Mouse (Mus musculus): Measurements from ENCODE around the gene Trim46. TPM values are rescaled to one million over a fixed set of nuclear protein-coding genes. Genes with fewer than 3 reads are reported as not detected.

Trim46 gene
- polyA plus RNA-seq (2012; rRNA removed; ENCODE audit: low replicate concordance) = 2.8 and 16.7 TPM in 2 replicates

GRCm38 (mm10) chr3:89246261-89247100, at the start of gene Trim46:
Gene Trim46, minus strand, starts transcription at chr3:89246309.

GRCm38 (mm10) chr3:89280606-89281511, 34.8 kb upstream of the Trim46 start, which contains the start of gene Efna1:
Gene Efna1, minus strand, starts transcription at chr3:89281142.

GRCm38 (mm10) chr3:89270051-89270755, 24.1 kb upstream of the Trim46 start, which contains the start of gene Slc50a1:
Gene Slc50a1, minus strand, starts transcription at chr3:89270570.

GRCm38 (mm10) chr3:89259076-89259475, 13.0 kb upstream of the Trim46 start, which contains the start of gene Dpm3:
Gene Dpm3, plus strand, starts transcription at chr3:89259358.

GRCm38 (mm10) chr3:89245688-89246171, 379 bp downstream of the Trim46 start, which contains the start of gene Krtcap2:
Gene Krtcap2, plus strand, starts transcription at chr3:89245966.

GRCm38 (mm10) chr3:89228836-89229235, 17.3 kb downstream of the Trim46 start, which contains the start of gene Muc1:
Gene Muc1, plus strand, starts transcription at chr3:89229057.

GRCm38 (mm10) chr3:89226900-89227299, 19.2 kb downstream of the Trim46 start, which contains the start of gene Mtx1:
Gene Mtx1, minus strand, starts transcription at chr3:89227088.

GRCm38 (mm10) chr3:89214681-89215411, 31.3 kb downstream of the Trim46 start, which contains the start of gene Thbs3:
Gene Thbs3, plus strand, starts transcription at chr3:89215180.

GRCm38 (mm10) chr3:89202253-89203141, 43.6 kb downstream of the Trim46 start, which contains the start of gene Gba:
Gene Gba, plus strand, starts transcription at chr3:89202928.

Other genes starting within 250 kb of the Trim46 start
- 51.4 and 58.5 TPM in 2 replicates for gene Rusc1, start 153.0 kb downstream of the Trim46 start, polyA plus RNA-seq (2012; rRNA removed; ENCODE audit: low replicate concordance)
- gene Gm43738, start 145.2 kb downstream of the Trim46 start, polyA plus RNA-seq (2012; rRNA removed; ENCODE audit: low replicate concordance) = not detected in 2 replicates
- gene Fdps, start 144.3 kb downstream of the Trim46 start, polyA plus RNA-seq (2012; rRNA removed; ENCODE audit: low replicate concordance) = 58.7 and 73.8 TPM in 2 replicates
- 528 and 535 TPM in 2 replicates for gene Pklr, start 110.2 kb downstream of the Trim46 start, polyA plus RNA-seq (2012; rRNA removed; ENCODE audit: low replicate concordance)
- 0.38 and 1.6 TPM in 2 replicates for gene Hcn3, start 86.1 kb downstream of the Trim46 start, polyA plus RNA-seq (2012; rRNA removed; ENCODE audit: low replicate concordance)
- 19.8 and 20.8 TPM in 2 replicates for gene Clk2, start 81.5 kb downstream of the Trim46 start, polyA plus RNA-seq (2012; rRNA removed; ENCODE audit: low replicate concordance)
- 128 and 132 TPM in 2 replicates for gene Scamp3, start 68.8 kb downstream of the Trim46 start, polyA plus RNA-seq (2012; rRNA removed; ENCODE audit: low replicate concordance)
- gene Fam189b, start 63.2 kb downstream of the Trim46 start, polyA plus RNA-seq (2012; rRNA removed; ENCODE audit: low replicate concordance) = 26.9 and 30.9 TPM in 2 replicates
- gene Gba, start 43.4 kb downstream of the Trim46 start, polyA plus RNA-seq (2012; rRNA removed; ENCODE audit: low replicate concordance) = 27.8 and 49.9 TPM in 2 replicates
- gene Thbs3, start 31.1 kb downstream of the Trim46 start, polyA plus RNA-seq (2012; rRNA removed; ENCODE audit: low replicate concordance) = 8.4 and 15.4 TPM in 2 replicates
- 192 and 239 TPM in 2 replicates for gene Mtx1, start 19.2 kb downstream of the Trim46 start, polyA plus RNA-seq (2012; rRNA removed; ENCODE audit: low replicate concordance)
- gene Muc1, start 17.3 kb downstream of the Trim46 start, polyA plus RNA-seq (2012; rRNA removed; ENCODE audit: low replicate concordance) = 1.1 and 80.2 TPM in 2 replicates
- 340 and 345 TPM in 2 replicates for gene Krtcap2, start 343 bp downstream of the Trim46 start, polyA plus RNA-seq (2012; rRNA removed; ENCODE audit: low replicate concordance)
- gene Dpm3, start 13.0 kb upstream of the Trim46 start, polyA plus RNA-seq (2012; rRNA removed; ENCODE audit: low replicate concordance) = 370 and 590 TPM in 2 replicates
- gene Slc50a1, start 24.3 kb upstream of the Trim46 start, polyA plus RNA-seq (2012; rRNA removed; ENCODE audit: low replicate concordance) = 90.2 and 159 TPM in 2 replicates
- gene Efna1, start 34.8 kb upstream of the Trim46 start, polyA plus RNA-seq (2012; rRNA removed; ENCODE audit: low replicate concordance) = 59.5 and 87.8 TPM in 2 replicates
- gene Efna3, start 76.7 kb upstream of the Trim46 start, polyA plus RNA-seq (2012; rRNA removed; ENCODE audit: low replicate concordance) = 8.2 and 18.7 TPM in 2 replicates
- 14.7 and 32.5 TPM in 2 replicates for gene Efna4, start 91.7 kb upstream of the Trim46 start, polyA plus RNA-seq (2012; rRNA removed; ENCODE audit: low replicate concordance)
- 77.9 and 91.6 TPM in 2 replicates for gene Adam15, start 103.7 kb upstream of the Trim46 start, polyA plus RNA-seq (2012; rRNA removed; ENCODE audit: low replicate concordance)
- gene Dcst2, start 115.7 kb upstream of the Trim46 start, polyA plus RNA-seq (2012; rRNA removed; ENCODE audit: low replicate concordance) = 2.5 TPM in 2 replicates
- gene Dcst1, start 118.9 kb upstream of the Trim46 start, polyA plus RNA-seq (2012; rRNA removed; ENCODE audit: low replicate concordance) = 5.1 and 8.6 TPM in 2 replicates
- gene Zbtb7b, start 148.5 kb upstream of the Trim46 start, polyA plus RNA-seq (2012; rRNA removed; ENCODE audit: low replicate concordance) = 153 and 200 TPM in 2 replicates
- gene Lenep, start 156.5 kb upstream of the Trim46 start, polyA plus RNA-seq (2012; rRNA removed; ENCODE audit: low replicate concordance) = not detected in 2 replicates
- 38.8 and 45.1 TPM in 2 replicates for gene Flad1, start 165.6 kb upstream of the Trim46 start, polyA plus RNA-seq (2012; rRNA removed; ENCODE audit: low replicate concordance)
- 7.2 and 7.6 TPM in 2 replicates for gene Cks1b, start 172.1 kb upstream of the Trim46 start, polyA plus RNA-seq (2012; rRNA removed; ENCODE audit: low replicate concordance)
- gene Shc1, start 172.1 kb upstream of the Trim46 start, polyA plus RNA-seq (2012; rRNA removed; ENCODE audit: low replicate concordance) = 43.8 and 52.6 TPM in 2 replicates
- gene Pygo2, start 183.9 kb upstream of the Trim46 start, polyA plus RNA-seq (2012; rRNA removed; ENCODE audit: low replicate concordance) = 79.8 and 157 TPM in 2 replicates
- 34.4 and 41.9 TPM in 2 replicates for gene Pbxip1, start 190.4 kb upstream of the Trim46 start, polyA plus RNA-seq (2012; rRNA removed; ENCODE audit: low replicate concordance)
- 9.4 and 15.8 TPM in 2 replicates for gene Pmvk, start 208.2 kb upstream of the Trim46 start, polyA plus RNA-seq (2012; rRNA removed; ENCODE audit: low replicate concordance)

All from duodenum, adult 2 months (tissue).